Mouse (Mus musculus): ENCODE data around the gene Lrg1.

DNA sequence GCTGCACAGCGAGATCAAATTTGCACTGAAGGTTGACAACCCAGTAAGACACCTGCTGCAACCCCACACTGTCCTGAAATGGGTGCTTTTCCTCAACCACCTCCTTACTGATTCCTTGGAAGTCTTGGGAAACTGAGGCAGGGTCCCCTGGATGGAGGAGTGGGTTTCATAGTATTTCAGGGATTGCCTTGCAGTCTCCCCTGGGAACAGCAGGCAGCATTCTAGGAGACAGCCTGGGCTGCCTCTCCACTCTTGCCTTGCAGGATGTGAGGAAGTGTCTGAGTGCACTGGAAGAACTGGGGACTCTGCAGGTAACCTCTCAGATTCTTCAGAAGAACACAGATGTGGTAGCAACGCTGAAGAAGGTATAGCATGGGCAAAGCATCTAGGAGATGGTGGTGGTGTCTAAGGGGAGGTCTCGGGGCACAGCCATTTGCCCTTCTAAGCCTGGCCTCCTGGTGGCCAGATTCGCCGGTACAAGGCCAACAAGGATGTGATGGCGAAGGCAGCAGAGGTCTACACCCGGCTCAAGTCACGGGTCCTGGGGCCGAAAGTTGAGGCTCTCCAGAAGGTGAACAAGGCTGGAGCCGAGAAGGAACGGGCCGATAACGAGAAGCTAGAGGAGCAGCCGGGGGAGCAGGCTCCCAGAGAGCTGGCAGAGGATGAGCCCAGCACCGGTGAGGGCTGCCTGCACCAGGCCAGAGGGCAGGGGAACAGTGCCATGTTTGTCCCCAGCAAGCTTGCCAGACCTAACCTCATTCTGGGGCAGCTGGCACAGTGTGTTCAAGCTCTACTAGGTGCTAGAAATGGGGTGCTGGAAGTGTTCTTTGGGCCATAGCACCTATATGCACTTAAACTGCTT, 22.9 kb downstream of the Lrg1 start:
- TF ChIP-seq EP300 (IDR thresholded peaks at IDR 0.05; ENCODE audit: low read length) (no peak), POLR2A (IDR thresholded peaks at IDR 0.05; ENCODE audit: low read depth, low read length) (no peak), CTCF (conservative IDR thresholded peaks at IDR 0.05 in 1 of 2, IDR thresholded peaks at IDR 0.05 in 1 of 2; ENCODE audit: low read depth in 2 of 2, low read length in 2 of 2) (peak in 1 of 2 experiments; percentile 13; a peak in 1 of 4 replicates)

All from CH12.LX (cell line).